Mouse (Mus musculus): ENCODE data around the gene Defb48.

GRCm38 (mm10) chr14:62998977-62999376, 14.7 kb upstream of the Defb48 start:
- TF ChIP-seq POLR2A (IDR thresholded peaks at IDR 0.05; ENCODE audit: insufficient read depth, low read depth, low read length), result no peak
- TF ChIP-seq CTCF (IDR thresholded peaks at IDR 0.05; ENCODE audit: insufficient read depth, low read depth, low read length), result no peak

Data from olfactory bulb, adult 2 months (tissue).